14 mouse cellular contexts compared by ENCODE assay signal in genomic region chr8:9070953-9071352, GRCm38 (mm10).
DNase-seq lines count a peak whose midpoint lies in the region; ATAC-seq lines count a peak whose summit lies in the region.
"Had no signal": no experiment of that assay in that cellular context is flagged by ENCODE, and none has a peak within 500 bp of the region (broad histone marks: within the 10 kb centered on the region; RNA-seq: fewer than 3 reads in every experiment).

No protein-coding gene starts in this region.

- H3K9me3 ChIP-seq in intestine, embryonic 16.5 days (ENCODE audit: control insufficient read depth, low read length): no peaks in the 10 kb centered on the region
- H3K9me3 ChIP-seq in intestine, embryonic 15.5 days: no peaks in the 10 kb centered on the region
- no peaks in the 10 kb centered on the region for H3K9me3 ChIP-seq in kidney, embryonic 16.5 days (ENCODE audit: low read length)
- H3K9me3 ChIP-seq: liver, embryonic 13.5 days had no signal

- H3K4me2 ChIP-seq in intestine, embryonic 16.5 days (ENCODE audit: low read depth, low read length): no peak overlapping the region
- no peak overlapping the region for H3K4me2 ChIP-seq in intestine, embryonic 15.5 days (replicated peaks)
- no peak overlapping the region for H3K4me2 ChIP-seq in kidney, embryonic 16.5 days (replicated peaks; ENCODE audit: low read depth, low read length)
- H3K4me2 ChIP-seq: liver, embryonic 13.5 days; midbrain, embryonic 11.5 days had no signal

- H3K4me3 ChIP-seq in intestine, embryonic 16.5 days (ENCODE audit: low read length): no peak overlapping the region
- H3K4me3 ChIP-seq in intestine, embryonic 15.5 days (replicated peaks): no peak overlapping the region
- H3K4me3 ChIP-seq in kidney, embryonic 16.5 days (ENCODE audit: low read length): no peak overlapping the region
- H3K4me3 ChIP-seq: heart, adult 2 months; liver, embryonic 13.5 days had no signal

- no peaks in the 10 kb centered on the region for H3K36me3 ChIP-seq in intestine, embryonic 16.5 days (ENCODE audit: control insufficient read depth, insufficient read depth, low read length)
- H3K36me3 ChIP-seq in intestine, embryonic 15.5 days: no peaks in the 10 kb centered on the region
- H3K36me3 ChIP-seq in kidney, embryonic 16.5 days (ENCODE audit: insufficient read depth, low read length): no peaks in the 10 kb centered on the region
- H3K36me3 ChIP-seq: liver, embryonic 13.5 days had no signal

- 0 out of 2 replicates have a peak, but pooled peaks have one; percentile 14 for ATAC-seq in intestine, embryonic 16.5 days
- no peak for ATAC-seq in intestine, embryonic 15.5 days
- ATAC-seq in kidney, embryonic 16.5 days (ENCODE audit: low FRiP score, low TSS enrichment): peak; percentile 46; the same call in 1 of the 2 replicates

- no peaks in the 10 kb centered on the region for H3K4me1 ChIP-seq in intestine, embryonic 16.5 days (ENCODE audit: control insufficient read depth, insufficient read depth, low read length)
- peaks cover 5% of the 10 kb centered on the region for H3K4me1 ChIP-seq in intestine, embryonic 15.5 days (replicated peaks)
- H3K4me1 ChIP-seq in kidney, embryonic 16.5 days (ENCODE audit: insufficient read depth, low read length): no peaks in the 10 kb centered on the region
- H3K4me1 ChIP-seq: liver, embryonic 13.5 days had no signal

- DNase-seq in adrenal gland, postnatal 10 days: peak; percentile 20
- DNase-seq in adrenal gland, postnatal 25 days: peak; percentile 36
- DNase-seq in retina, postnatal 1 day: no peak
- no peak for DNase-seq in left cerebral cortex, adult 8-10 months (ENCODE audit: low spot score in 2 of 2)
- DNase-seq: cerebellum, postnatal 36 days; heart, adult 2 months; layer of hippocampus, adult 9-11 months; liver, embryonic 13.5 days; lung, postnatal 36 days had no signal

- H3K27ac ChIP-seq in intestine, embryonic 16.5 days (ENCODE audit: low read length): no peak overlapping the region
- H3K27ac ChIP-seq in intestine, embryonic 15.5 days: no peak overlapping the region
- H3K27ac ChIP-seq in kidney, embryonic 16.5 days (ENCODE audit: low read length): no peak overlapping the region
- H3K27ac ChIP-seq: heart, adult 2 months; liver, embryonic 13.5 days had no signal

- 43% methylated on average over 6 of the region's 6 CpGs for WGBS in intestine, embryonic 16.5 days
- 38% methylated on average over 6 of the region's 6 CpGs for WGBS in intestine, embryonic 15.5 days
- 67% methylated on average over 6 of the region's 6 CpGs for WGBS in kidney, embryonic 16.5 days

- no peak overlapping the region for H3K9ac ChIP-seq in intestine, embryonic 16.5 days (ENCODE audit: low read depth, low read length)
- no peak overlapping the region for H3K9ac ChIP-seq in intestine, embryonic 15.5 days
- H3K9ac ChIP-seq in kidney, embryonic 16.5 days (replicated peaks; ENCODE audit: low read length): no peak overlapping the region
- H3K9ac ChIP-seq: liver, embryonic 13.5 days had no signal

- no peaks in the 10 kb centered on the region for H3K27me3 ChIP-seq in intestine, embryonic 16.5 days (replicated peaks; ENCODE audit: control insufficient read depth, insufficient read depth, low read length)
- no peaks in the 10 kb centered on the region for H3K27me3 ChIP-seq in intestine, embryonic 15.5 days (replicated peaks)
- H3K27me3 ChIP-seq in kidney, embryonic 16.5 days (ENCODE audit: insufficient read depth, low read length): no peaks in the 10 kb centered on the region
- H3K27me3 ChIP-seq: CH12.LX; liver, embryonic 13.5 days had no signal

Comparison
In these comparisons a context has a peak if more than half of its experiments do, and no peak if none do; other contexts are left out.
1. DNase-seq: peak in adrenal gland, postnatal 10 days (single experiment) and adrenal gland, postnatal 25 days (single experiment); none in retina, postnatal 1 day (single experiment) and left cerebral cortex, adult 8-10 months (0 of 2).